ENCODE assay signal across 10 mouse cellular contexts in genomic region chr19:5257140-5257539, GRCm38 (mm10). TPM values are rescaled to one million over a fixed set of nuclear protein-coding genes. Genes with fewer than 3 reads are reported as not detected.
DNase-seq lines count a peak whose midpoint lies in the region; ATAC-seq and TF ChIP-seq lines count a peak whose summit lies in the region.
"Had no signal": no experiment of that assay in that cellular context is flagged by ENCODE, and none has a peak within 500 bp of the region (broad histone marks: within the 10 kb centered on the region; RNA-seq: fewer than 3 reads in every experiment).

No protein-coding gene starts in this region.

- no peak overlapping the region for H3K4me3 ChIP-seq in lung, adult 2 months (replicated peaks; ENCODE audit: extremely low read depth, low read depth, low read length)
- H3K4me3 ChIP-seq in megakaryocyte, embryonic 14.5 days (replicated peaks): peak overlapping the region; percentile 73

- no peaks in the 10 kb centered on the region for H3K9me3 ChIP-seq in megakaryocyte, embryonic 14.5 days

- H3K4me1 ChIP-seq in lung, adult 2 months (ENCODE audit: control insufficient read depth, insufficient read depth, low read length): no peaks in the 10 kb centered on the region
- H3K4me1 ChIP-seq in megakaryocyte, embryonic 14.5 days: peaks cover 79% of the 10 kb centered on the region

- DNase-seq in lung, adult 18-20 months: peak; percentile 41 to 44
- no peak for DNase-seq in lung, adult 2 months
- peak; percentile 83 for DNase-seq in thymus, postnatal 14 days
- no peak for DNase-seq in ovary, postnatal 14 days (ENCODE audit: low spot score)
- no peak for DNase-seq in adrenal gland, postnatal 36 days
- DNase-seq in ovary, adult 18-20 months (ENCODE audit: low spot score): no peak
- DNase-seq: heart, postnatal 4 days had no signal

- TF ChIP-seq CTCF in lung, adult 2 months (IDR thresholded peaks at IDR 0.05; ENCODE audit: insufficient read depth, low read length): no peak

- H3K27me3 ChIP-seq in megakaryocyte, embryonic 14.5 days (replicated peaks): no peaks in the 10 kb centered on the region

- 28% methylated on average over 3 of the region's 3 CpGs for WGBS in lung, adult 2 months

- no peak for TF ChIP-seq POLR2A in lung, adult 2 months (IDR thresholded peaks at IDR 0.05; ENCODE audit: borderline replicate concordance, extremely low read depth, low read depth, low read length)

- ATAC-seq in common myeloid progenitor, adult 5-6 weeks (replicated peaks; ENCODE audit: low read depth, poor library complexity, severe bottlenecking): peak; percentile 80; the same call in 1 of the 2 replicates

- peaks cover 25% of the 10 kb centered on the region for H3K36me3 ChIP-seq in megakaryocyte, embryonic 14.5 days (replicated peaks; ENCODE audit: low read length)

RNA-seq across cellular contexts. Expression of gene Pacs1, which starts 15.8 kb away (rescaled TPM):
- 37.2 and 40.6 TPM in 2 replicates for polyA plus RNA-seq in lung, adult 2 months (2012; rRNA removed)
- 9.7 and 20.6 TPM in 2 replicates for total RNA-seq in common myeloid progenitor, adult 5-6 weeks (2017)
- 40.2 and 130 TPM in 2 replicates for polyA plus RNA-seq in megakaryocyte, embryonic 14.5 days (2012; ENCODE audit: insufficient read depth, low replicate concordance)
- total RNA-seq in adrenal gland, postnatal 36 days (2021): 10 to 100 TPM; 15.6 to 23.6 TPM

RNA-seq across cellular contexts. Expression of gene Sf3b2, which starts 38.1 kb away (rescaled TPM):
- polyA plus RNA-seq in lung, adult 2 months (2012; rRNA removed): 121 and 132 TPM in 2 replicates
- total RNA-seq in common myeloid progenitor, adult 5-6 weeks (2017): 235 and 265 TPM in 2 replicates
- 158 and 268 TPM in 2 replicates for polyA plus RNA-seq in megakaryocyte, embryonic 14.5 days (2012; ENCODE audit: insufficient read depth, low replicate concordance)
- 100 to 1,000 TPM; 165 to 171 TPM for total RNA-seq in adrenal gland, postnatal 36 days (2021)

RNA-seq across cellular contexts. Expression of gene Gal3st3, which starts 41.0 kb away (rescaled TPM):
- polyA plus RNA-seq in lung, adult 2 months (2012; rRNA removed): 1.9 and 2.3 TPM in 2 replicates
- total RNA-seq in common myeloid progenitor, adult 5-6 weeks (2017): not detected in 2 replicates
- polyA plus RNA-seq in megakaryocyte, embryonic 14.5 days (2012; ENCODE audit: insufficient read depth, low replicate concordance): not detected in 2 replicates
- not detected for total RNA-seq in adrenal gland, postnatal 36 days (2021)
- total RNA-seq: liver, adult 2 months had no signal
- polyA plus RNA-seq: liver, adult 2 months had no signal

Comparison
In these comparisons a context has a peak if more than half of its experiments do, and no peak if none do; other contexts are left out.
1. DNase-seq: peak in lung, adult 18-20 months (2 of 2) and thymus, postnatal 14 days (single experiment); none in lung, adult 2 months (single experiment), ovary, postnatal 14 days (single experiment), adrenal gland, postnatal 36 days (0 of 2) and ovary, adult 18-20 months (single experiment).